Mouse (Mus musculus): ENCODE measurements at regions not wholly inside any gene's neighbourhood (a gene's known extent, or its start where the extent isn't known, plus 50 kb on each side); places are given as distances from the start of the nearest gene placed in this dataset.

DNA sequence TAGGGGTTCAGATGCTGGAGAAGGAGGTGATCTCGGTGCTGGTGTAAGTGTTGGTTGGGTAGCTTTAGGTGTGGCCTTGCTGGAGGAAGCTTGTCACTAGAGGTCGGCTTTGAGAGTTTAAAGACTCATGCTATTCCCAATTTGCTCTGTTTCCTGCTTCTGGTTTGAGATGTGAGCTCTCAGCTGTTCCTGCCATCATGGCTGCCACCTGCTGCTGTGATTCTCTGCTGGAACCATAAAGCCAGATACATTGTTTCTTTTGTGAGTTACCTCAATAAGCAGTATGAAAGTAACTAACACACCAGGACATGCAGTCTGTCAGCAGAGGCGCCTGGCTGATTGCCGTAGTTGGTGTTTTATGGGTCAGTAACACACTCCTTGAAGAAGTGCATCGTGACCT, 94.2 kb upstream of the Tut7 start:
- DNase-seq (ENCODE audit: extremely low spot score, low spot score) = no peak

- DNase-seq (ENCODE audit: extremely low spot score, low spot score) = no peak
Measured at GRCm38 (mm10) chr13:59916166-59917044, 93.5 kb upstream of the Tut7 start.

- no peak for DNase-seq (ENCODE audit: extremely low spot score, low spot score)
Measured at GRCm38 (mm10) chr13:59915734-59916133, 92.8 kb upstream of the Tut7 start.

GRCm38 (mm10) chr13:59910179-59911071, 87.5 kb upstream of the Tut7 start:
- DNase-seq (ENCODE audit: extremely low spot score, low spot score) = no peak

GRCm38 (mm10) chr13:59909400-59909799, 86.5 kb upstream of the Tut7 start:
- no peak for DNase-seq (ENCODE audit: extremely low spot score, low spot score)

DNA sequence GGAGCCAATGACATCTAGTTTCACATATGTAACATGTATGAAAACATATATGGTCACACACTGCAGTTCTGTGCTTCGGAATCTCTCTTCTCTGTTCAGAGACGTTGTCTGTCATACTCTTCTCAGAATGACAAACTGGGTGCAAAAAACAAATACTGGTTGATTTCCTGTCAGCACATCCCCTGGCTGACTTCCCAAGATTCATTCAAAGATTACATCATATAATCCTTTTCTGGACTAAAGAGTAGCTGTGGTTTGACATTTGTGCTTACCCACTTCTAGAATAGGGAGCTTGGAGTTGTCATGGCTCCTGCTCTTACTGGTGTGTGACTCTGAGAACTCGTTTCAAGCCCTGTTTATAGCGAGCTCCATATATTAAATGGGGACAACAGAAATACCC, 85.8 kb upstream of the Tut7 start:
- DNase-seq (ENCODE audit: extremely low spot score, low spot score) = no peak

- DNase-seq (ENCODE audit: extremely low spot score, low spot score) = no peak
Measured at GRCm38 (mm10) chr13:59905488-59905887, 82.5 kb upstream of the Tut7 start.

DNA sequence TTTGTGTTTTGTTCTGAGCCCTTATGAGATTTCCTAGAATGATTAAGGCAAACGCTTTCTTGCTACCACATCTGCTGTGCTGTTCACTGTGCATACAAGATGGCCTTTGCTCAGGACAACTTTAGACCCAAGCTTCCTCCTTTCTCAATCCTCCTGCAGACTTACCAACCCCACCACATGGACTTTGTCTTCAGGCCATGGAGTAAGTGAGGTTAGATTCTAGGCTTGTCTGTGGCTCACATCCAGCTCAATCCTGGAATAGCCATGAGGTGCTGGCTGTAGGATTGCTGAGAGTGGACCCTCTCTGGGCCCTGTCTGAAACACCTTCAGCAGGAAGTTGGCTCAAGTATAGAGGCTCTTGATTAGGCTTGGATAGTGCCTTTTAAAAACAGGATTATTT, 81.5 kb upstream of the Tut7 start:
- DNase-seq (ENCODE audit: extremely low spot score, low spot score) = no peak

DNA sequence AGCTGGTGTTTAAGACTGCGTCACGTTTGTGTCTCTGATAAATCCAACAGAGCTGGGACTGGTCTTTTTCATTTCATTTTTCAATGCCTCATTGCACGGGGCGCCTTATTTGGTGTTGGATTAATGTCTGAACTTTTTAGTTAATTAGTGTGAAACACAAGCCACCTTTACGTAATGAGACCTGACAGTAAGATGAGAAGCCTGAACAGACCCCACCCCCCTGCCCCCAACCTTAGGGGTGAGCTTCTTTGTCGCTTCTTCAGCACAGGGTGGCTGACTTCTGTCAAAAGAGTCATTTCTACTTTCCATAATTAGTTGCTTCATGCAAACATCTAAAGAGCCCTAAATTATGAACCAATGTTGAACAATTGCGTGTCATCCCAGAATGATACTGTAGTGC, 76.6 kb upstream of the Tut7 start:
- DNase-seq (ENCODE audit: extremely low spot score, low spot score) = no peak

GRCm38 (mm10) chr13:59895754-59896153, 72.8 kb upstream of the Tut7 start:
- no peak for DNase-seq (ENCODE audit: extremely low spot score, low spot score)

GRCm38 (mm10) chr13:59894094-59894493, 71.1 kb upstream of the Tut7 start:
- DNase-seq (ENCODE audit: extremely low spot score, low spot score) = no peak

DNA sequence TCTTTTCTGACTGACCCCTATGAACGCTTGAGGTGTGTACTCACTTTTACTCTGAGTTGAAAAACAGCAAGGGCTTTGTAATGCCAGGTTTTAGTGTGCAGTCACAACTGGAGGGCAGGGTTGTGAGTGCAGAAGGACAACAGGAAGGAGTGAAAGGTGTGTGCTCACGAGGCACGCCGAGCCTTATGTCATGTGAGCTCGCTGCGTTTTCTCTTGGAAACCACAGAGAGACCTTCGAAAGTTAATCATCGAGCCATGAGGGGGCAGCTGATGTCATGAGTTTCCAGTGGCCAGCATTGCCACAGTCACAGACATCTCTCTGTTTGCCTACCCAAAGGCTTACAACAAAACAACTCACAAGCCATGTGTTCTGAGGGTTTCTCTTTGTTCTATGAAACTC, 70.0 kb upstream of the Tut7 start:
- DNase-seq (ENCODE audit: extremely low spot score, low spot score) = no peak

GRCm38 (mm10) chr13:59892340-59892739, 69.4 kb upstream of the Tut7 start:
- DNase-seq (ENCODE audit: extremely low spot score, low spot score) = peak; percentile 32

DNA sequence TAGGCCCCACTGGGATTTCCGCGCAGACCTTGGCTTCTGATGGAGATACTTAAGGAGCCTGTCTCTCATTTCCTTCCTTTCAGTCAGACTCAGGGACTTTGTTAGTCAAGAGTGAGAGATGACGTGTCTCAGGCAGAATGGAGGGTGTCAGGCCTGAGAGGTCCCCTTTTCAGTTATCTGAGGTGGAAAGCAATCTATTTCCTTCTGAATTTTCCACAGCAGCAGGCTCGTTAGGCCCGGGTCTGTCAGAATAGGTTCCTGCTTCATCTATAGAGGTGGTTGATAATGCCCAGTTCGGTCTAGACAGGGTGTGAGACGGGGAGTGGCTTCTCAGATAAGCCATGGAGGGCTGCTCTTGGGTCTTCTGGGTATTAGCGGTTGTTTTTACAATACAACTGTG, 68.8 kb upstream of the Tut7 start:
- no peak for DNase-seq (ENCODE audit: extremely low spot score, low spot score)

DNA sequence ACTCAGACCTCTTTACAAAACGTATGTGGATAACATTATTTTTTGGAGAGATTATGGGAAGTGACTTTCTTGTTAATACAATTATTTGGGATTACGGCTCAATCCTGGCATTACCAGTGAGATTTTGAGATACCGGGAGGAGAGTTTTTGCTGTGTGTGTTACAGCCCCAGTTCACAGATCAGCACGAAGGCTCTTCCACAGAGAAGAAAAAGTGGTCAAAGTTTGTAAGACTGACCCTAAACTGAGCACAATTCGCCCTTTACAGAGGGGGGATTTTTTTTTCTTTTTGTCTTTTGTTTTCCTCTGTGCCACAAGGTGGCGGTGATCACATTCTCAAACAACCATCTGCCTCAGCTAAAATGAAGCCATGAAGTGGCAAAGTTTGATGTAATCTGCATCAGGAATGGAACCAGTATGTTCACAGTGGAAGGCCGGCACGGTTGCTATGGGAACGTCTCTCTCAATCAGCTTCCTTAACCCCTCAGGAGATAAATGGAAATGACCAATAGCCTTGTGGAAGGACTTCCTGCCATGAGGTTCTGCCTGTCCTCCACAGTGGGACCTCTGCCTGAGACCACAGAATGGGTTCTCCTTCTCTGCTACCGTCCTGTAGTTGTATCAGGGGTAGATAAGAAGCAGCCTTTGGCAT, 66.6 kb upstream of the Tut7 start:
- DNase-seq (ENCODE audit: extremely low spot score, low spot score) = peak; percentile 75

GRCm38 (mm10) chr13:59888038-59889016, 65.4 kb upstream of the Tut7 start:
- no peak for DNase-seq (ENCODE audit: extremely low spot score, low spot score)

- no peak for DNase-seq (ENCODE audit: extremely low spot score, low spot score)
Measured at GRCm38 (mm10) chr13:59887306-59887705, 64.4 kb upstream of the Tut7 start.

DNA sequence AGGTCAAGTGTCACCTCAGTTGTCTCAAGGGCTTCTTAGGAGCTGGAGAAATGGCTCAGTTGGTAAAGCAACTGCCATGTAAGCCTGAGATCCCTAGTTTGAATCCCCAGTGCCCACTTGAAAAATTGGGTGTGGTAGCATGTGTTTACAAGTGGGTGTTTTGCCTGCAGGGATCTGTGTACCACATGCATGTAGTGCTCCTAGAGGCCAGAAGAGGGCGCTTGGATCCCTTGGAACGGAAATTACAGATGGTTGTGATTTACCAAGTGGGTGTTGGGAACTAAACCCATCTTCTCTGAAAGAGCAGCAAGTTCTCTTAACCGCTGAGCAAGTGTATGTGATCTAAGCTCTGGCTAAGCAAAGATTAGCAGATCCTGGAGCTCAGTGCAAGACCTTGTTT, 63.6 kb upstream of the Tut7 start:
- no peak for DNase-seq (ENCODE audit: extremely low spot score, low spot score)

DNA sequence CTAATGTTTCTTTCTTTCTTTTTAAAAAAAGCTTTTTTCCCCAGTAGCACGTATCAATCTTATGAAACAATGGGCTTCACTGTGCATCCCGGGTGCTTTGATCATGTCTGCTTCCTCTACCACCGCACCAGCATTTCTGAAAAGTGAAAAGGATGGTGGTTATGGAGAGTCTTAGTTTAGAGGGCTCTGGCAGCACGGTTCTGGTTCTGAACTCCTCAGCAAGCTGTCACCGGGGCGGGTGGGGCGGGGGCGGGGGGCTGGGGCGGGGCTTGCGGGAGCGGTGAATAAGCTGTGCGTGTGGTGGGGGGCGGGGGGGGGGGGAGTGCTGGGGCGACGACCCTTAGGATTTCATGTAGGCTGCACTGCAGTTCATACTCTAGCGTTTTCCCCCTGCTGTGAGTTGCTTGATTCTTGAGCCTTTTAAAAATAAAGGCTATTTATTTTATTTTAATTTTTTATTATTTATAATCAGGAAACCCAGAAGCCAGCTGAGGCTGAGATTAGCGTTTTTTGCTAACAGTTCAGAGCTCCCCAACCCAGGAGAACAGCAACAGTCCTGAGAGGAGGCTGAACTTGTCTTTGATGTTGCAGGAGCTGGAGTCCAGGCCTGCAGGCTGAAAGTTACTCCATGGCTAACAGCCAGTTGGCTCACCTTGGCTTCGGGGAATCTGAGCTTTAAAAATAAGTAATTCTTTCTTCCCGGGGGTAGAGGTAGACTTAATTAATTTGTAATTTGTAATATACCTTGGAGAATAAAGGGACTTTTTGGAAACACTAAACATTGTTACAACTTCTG, 59.2 kb upstream of the Tut7 start:
- DNase-seq (ENCODE audit: extremely low spot score, low spot score) = no peak

GRCm38 (mm10) chr13:59880055-59880454, 57.1 kb upstream of the Tut7 start:
- no peak for DNase-seq (ENCODE audit: extremely low spot score, low spot score)
